Mouse (Mus musculus): ENCODE measurements around the gene Arrb1. TPM values are rescaled to one million over a fixed set of nuclear protein-coding genes. Genes with fewer than 3 reads are reported as not detected.

Gene Arrb1
- polyA plus RNA-seq, 1 experiment from 2014 or later: 10.8 TPM

DNA sequence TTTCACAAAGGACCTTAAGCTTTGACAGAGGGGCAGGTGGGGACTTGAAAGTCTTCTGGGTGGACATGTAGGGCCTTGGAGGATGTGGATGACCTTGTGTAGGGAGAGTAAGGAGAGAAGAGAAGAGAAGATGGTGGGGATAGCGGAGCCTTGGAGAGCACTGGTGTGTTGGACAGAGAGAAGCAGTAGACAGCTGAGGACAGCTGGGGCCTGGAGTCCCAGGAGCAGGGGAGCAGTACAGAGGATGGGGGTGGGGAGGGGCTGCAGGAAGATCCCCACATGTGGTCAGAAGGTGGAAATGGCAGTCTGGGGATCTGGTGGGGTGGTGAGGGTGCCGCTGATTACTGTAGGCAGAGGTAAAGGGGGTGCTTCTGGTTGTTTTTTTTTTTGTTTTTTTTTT, 4.8 kb downstream of the Arrb1 start:
- Histone ChIP-seq H3K9me3 (no peaks in the 10 kb centered on the region), H3K36me3 (replicated peaks) (no peaks in the 10 kb centered on the region), H3K27ac (no peak overlapping the region), H3K9ac (no peak overlapping the region), H3K4me2 (no peak overlapping the region), H3K4me3 (replicated peaks) (no peak overlapping the region), H3K27me3 (peaks cover 8% of the 10 kb centered on the region; the same call in 1 of the 2 replicates), H3K4me1 (peaks cover 61% of the 10 kb centered on the region)
- ATAC-seq (ENCODE audit: low FRiP score): no peak
- WGBS: 83% methylated on average over 2 of the region's 2 CpGs

DNA sequence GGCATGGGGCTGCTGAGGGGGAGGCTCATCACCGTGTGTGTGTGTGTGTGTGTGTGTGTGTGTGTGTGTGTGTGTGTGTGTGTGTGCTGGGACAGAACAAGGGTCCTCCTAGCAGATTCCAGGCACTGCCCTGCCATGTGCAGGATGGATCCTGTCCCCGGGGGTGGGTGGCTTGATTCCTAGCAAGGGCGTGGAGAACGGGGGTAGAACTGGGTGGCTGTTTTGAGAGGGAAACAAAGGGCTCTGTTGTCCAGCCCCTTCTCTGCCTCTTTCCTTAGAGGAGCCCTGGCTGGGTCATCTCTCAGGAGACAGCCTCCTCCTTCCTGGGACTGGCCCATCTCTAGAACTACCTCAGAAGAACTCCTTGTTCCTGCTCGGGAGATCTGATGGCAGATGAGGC, 5.9 kb downstream of the Arrb1 start:
- H3K4me1 ChIP-seq: peaks cover 61% of the 10 kb centered on the region
- H3K9ac ChIP-seq: no peak overlapping the region
- no peaks in the 10 kb centered on the region for H3K36me3 ChIP-seq (replicated peaks)
- no peak overlapping the region for H3K27ac ChIP-seq
- H3K4me2 ChIP-seq: no peak overlapping the region
- no peaks in the 10 kb centered on the region for H3K9me3 ChIP-seq
- peaks cover 8% of the 10 kb centered on the region; the same call in 1 of the 2 replicates for H3K27me3 ChIP-seq
- no peak for ATAC-seq (ENCODE audit: low FRiP score)
- WGBS: 50% methylated on average over 5 of the region's 5 CpGs
- H3K4me3 ChIP-seq (replicated peaks): no peak overlapping the region

DNA sequence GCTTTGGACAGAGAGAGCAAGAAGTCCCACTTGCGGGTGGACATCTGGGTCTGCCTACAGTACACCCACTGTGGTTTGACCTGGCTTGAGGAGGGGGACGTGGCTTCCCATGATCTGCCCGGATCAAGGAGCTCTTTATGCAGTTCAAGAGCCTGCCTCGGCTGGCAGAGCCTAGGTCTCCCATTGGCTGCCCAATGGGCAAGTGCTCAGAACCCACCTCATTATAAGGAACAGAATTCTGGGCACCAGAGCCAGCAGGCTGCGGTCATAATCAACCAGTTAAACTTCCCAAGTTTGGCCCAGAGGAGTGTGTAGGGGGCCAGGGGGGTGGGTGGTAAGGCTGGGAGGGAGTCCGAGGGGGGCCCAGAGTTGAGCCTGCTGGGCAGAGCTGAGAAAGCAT, 9.0 kb downstream of the Arrb1 start:
- ATAC-seq (ENCODE audit: low FRiP score): no peak
- H3K9ac ChIP-seq: no peak overlapping the region
- H3K9me3 ChIP-seq: no peaks in the 10 kb centered on the region
- H3K27me3 ChIP-seq: no peaks in the 10 kb centered on the region
- H3K4me2 ChIP-seq: no peak overlapping the region
- H3K36me3 ChIP-seq (replicated peaks): no peaks in the 10 kb centered on the region
- H3K4me3 ChIP-seq (replicated peaks): no peak overlapping the region
- no peak overlapping the region for H3K27ac ChIP-seq
- peaks cover 31% of the 10 kb centered on the region for H3K4me1 ChIP-seq
- 61% methylated on average over 6 of the region's 6 CpGs for WGBS

DNA sequence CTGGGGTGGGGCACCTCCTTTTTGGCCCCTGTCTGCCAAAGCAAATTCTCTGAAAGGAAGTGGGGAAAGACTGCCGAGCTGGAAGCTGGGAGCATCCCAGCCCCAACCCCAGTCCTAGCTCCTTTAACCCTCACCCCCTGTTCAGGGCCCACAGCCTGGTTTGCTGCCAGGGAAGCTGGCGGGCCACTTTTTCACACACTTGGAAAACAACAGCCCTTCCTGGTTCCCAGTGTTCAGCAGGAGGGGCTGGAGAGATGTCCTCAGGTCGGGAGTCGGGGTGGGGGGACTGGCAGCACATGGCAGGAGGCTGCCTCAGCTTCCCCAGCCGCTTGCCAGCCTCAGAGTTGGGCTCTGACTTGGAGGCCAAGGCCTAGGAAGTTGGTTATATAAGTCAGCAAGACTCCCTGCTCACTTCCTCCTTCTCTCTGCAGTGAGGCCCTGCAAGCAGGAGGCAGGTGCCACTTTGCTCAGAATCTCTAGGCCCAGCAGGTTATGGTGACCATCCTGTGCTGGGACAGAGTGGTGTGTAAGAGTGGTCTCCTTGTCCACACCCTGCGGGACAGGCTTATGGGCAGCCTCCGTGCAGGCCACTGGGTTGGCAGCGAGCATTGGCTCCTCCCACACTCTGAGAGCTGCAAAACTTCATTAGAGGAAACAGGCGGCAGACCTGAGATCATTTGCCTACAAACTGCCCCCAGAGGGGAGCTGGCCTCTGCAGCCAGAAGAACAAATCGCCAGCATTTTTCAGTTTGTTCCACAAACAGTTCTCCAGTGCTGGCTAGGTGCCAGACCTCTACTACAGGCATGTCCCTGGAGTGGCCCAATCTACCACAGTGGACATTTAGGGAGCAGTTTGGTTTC, 10.8 kb downstream of the Arrb1 start:
- Histone ChIP-seq H3K4me3 (replicated peaks) (no peak overlapping the region), H3K4me1 (peaks cover 16% of the 10 kb centered on the region)

DNA sequence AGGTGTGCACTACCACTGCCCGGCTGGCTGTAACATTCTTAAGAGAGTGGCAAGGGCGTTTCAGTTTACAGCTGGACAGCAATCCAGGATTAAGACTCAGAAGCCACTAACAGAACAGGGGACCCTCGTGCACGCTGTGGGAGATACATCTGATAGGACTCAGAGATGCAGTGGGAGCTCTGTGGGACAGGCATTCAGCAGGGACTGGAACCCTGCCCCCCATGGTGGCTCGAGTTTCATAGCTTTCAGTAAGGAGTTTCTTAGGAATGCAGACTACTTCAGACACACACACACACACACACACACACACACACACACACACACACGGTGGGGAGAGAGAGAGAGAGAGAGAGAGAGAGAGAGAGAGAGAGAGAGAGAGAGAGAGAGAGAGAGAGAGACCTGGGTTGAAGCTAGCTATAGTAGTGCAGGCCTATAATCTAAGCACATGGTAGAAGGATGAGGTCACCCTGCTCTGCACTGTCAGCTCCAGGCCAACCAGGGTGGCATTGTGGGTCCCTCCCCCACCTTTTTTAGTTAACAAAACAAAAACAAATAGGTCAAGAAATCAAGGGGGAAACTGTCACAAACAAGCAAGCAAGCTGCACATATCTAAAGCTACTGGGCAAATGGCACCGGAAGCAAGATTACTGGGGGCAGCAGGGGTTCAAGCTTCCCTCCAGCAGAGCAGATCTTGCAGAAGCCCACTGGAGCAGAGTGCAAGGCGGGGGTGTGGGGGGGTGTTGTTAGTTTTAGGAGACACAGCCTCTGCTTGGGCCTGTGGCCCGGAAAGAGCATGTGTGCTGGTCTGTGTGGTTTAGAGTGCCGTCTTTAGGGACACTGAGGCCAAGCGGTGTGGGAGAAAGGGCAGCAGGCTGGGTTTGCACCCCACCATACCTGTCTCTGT, 12.6 kb downstream of the Arrb1 start:
- Histone ChIP-seq H3K9me3 (no peaks in the 10 kb centered on the region), H3K9ac (no peak overlapping the region), H3K36me3 (replicated peaks) (peaks cover 5% of the 10 kb centered on the region; the same call in 1 of the 2 replicates), H3K4me2 (no peak overlapping the region), H3K27me3 (no peaks in the 10 kb centered on the region), H3K4me3 (replicated peaks) (no peak overlapping the region), H3K4me1 (peaks cover 13% of the 10 kb centered on the region; the same call in 1 of the 2 replicates), H3K27ac (no peak overlapping the region)
- ATAC-seq (ENCODE audit: low FRiP score): no peak
- 58% methylated on average over 11 of the region's 11 CpGs for WGBS

More for the DNA sequence above, 10.8 kb downstream of the Arrb1 start:
- ATAC-seq (ENCODE audit: low FRiP score): no peak
- H3K9me3 ChIP-seq: no peaks in the 10 kb centered on the region
- no peak overlapping the region for H3K9ac ChIP-seq
- 46% methylated on average over 10 of the region's 10 CpGs for WGBS
- no peak overlapping the region for H3K4me2 ChIP-seq
- H3K27me3 ChIP-seq: no peaks in the 10 kb centered on the region
- H3K36me3 ChIP-seq (replicated peaks): peaks cover 5% of the 10 kb centered on the region; the same call in 1 of the 2 replicates
- 0 out of 2 replicates have a peak overlapping the region, but pooled peaks have one; percentile 2 for H3K27ac ChIP-seq

DNA sequence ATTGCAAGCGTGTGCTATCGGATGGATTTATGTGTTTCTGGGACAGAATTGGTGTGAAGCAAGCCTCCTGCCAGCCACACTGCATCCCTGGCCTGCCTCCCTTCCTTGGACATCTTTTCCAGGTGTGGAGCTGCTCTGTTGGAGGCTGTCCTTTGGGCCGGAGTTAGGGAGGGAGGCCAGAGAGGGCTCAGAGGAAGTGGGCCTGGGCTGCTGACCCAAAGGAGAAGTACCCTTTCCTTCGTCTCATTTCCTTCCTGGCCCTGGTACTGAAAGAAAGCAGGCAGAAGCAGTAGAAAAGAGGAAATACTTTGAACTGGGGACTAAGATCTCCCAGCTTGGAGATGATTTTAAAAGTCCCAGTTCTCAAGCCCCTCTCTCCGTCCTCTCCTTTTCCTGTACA, 14.4 kb downstream of the Arrb1 start:
- no peak overlapping the region for H3K9ac ChIP-seq
- H3K9me3 ChIP-seq: no peaks in the 10 kb centered on the region
- H3K4me3 ChIP-seq (replicated peaks): no peak overlapping the region
- peaks cover 5% of the 10 kb centered on the region; the same call in 1 of the 2 replicates for H3K36me3 ChIP-seq (replicated peaks)
- H3K4me2 ChIP-seq: no peak overlapping the region
- H3K4me1 ChIP-seq: peaks cover 11% of the 10 kb centered on the region; the same call in 1 of the 2 replicates
- H3K27me3 ChIP-seq: no peaks in the 10 kb centered on the region
- 95% methylated on average over 5 of the region's 5 CpGs for WGBS
- no peak for ATAC-seq (ENCODE audit: low FRiP score)
- H3K27ac ChIP-seq: no peak overlapping the region

DNA sequence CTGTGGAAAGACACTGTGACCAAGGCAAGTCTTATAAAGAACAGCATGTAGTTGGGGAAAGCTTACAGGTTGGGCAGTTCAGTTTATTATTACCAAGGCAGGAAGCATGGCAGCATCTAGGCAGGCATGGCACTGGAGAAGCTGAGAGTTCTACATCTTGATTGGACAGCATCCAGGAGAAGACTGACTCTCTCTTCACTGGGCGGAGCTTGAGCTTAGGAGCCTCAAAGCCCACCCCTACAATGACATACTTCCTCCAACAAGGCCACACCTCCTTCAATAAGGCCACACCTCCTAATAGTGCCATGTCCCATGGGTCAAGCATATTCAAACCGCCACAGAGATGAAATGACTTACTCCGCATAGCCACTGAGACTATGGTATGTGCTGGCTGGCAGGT, 16.4 kb downstream of the Arrb1 start:
- WGBS: 90% methylated on average over 3 of the region's 3 CpGs

DNA sequence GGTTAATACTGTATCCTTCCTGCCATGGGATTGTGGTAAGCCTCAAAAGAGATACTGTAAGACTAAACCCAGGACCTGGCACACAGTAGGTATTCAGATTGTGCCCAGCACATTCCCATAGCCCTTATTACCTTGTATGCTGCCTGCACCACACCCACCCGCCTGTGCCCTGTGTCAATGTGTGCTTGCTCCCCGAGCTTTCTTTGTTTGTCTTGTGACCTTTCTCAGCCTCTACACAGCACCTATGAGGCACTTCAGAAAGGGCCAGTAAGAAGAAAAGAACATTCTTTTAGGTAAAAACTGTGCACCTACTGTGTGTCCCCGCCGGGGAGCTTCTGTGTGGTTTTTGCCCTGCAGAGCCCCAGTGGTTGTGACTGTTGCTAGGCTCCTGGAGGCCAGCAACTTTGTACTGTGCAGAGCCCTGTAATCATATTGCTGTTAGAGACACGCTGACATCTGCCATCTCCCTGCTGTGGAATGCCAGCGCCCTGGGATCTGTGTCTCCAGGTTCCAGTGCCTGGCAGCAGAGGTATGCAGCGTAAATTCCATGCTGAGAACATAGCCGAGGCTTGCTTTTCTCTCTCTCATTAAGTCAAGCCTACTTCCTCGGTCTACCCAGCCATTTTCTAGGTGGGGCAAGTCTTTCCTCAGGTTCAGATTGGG, 18.1 kb downstream of the Arrb1 start:
- Histone ChIP-seq H3K9me3 (no peaks in the 10 kb centered on the region), H3K36me3 (replicated peaks) (peaks cover 5% of the 10 kb centered on the region; the same call in 1 of the 2 replicates), H3K9ac (no peak overlapping the region), H3K4me3 (replicated peaks) (no peak overlapping the region), H3K27me3 (no peaks in the 10 kb centered on the region), H3K4me1 (0 out of 2 replicates have a peak, but pooled peaks cover 7% of the 10 kb centered on the region), H3K27ac (no peak overlapping the region), H3K4me2 (no peak overlapping the region)
- ATAC-seq (ENCODE audit: low FRiP score): no peak
- 67% methylated on average over 9 of the region's 9 CpGs for WGBS

More for the DNA sequence above, 16.4 kb downstream of the Arrb1 start:
- H3K27me3 ChIP-seq: no peaks in the 10 kb centered on the region
- no peak for ATAC-seq (ENCODE audit: low FRiP score)
- no peak overlapping the region for H3K27ac ChIP-seq
- no peak overlapping the region for H3K4me3 ChIP-seq (replicated peaks)
- peaks cover 5% of the 10 kb centered on the region; the same call in 1 of the 2 replicates for H3K36me3 ChIP-seq (replicated peaks)
- 0 out of 2 replicates have a peak, but pooled peaks cover 4% of the 10 kb centered on the region for H3K4me1 ChIP-seq
- H3K9ac ChIP-seq: no peak overlapping the region
- no peaks in the 10 kb centered on the region for H3K9me3 ChIP-seq
- H3K4me2 ChIP-seq: no peak overlapping the region

DNA sequence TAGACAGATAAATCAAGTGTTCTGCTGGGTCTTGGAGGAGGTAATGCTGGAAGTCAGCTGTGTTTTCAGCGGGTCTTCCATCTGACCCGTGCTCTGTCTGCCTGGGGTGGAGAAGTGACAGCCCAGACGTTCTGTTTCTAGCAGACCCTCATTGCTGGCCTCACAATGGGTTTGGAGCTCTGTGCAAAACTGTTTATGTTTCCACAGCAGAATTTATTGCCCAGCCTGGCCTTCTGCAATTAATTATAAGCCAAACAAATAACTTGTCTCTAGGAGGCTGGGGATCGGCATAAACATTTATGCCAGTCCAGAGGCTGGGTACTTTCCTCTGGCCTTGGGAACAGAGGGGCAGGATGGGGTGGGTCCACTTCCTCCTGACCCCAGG, 18.6 kb downstream of the Arrb1 start:
- ATAC-seq (ENCODE audit: low FRiP score): no peak
- peaks cover 5% of the 10 kb centered on the region; the same call in 1 of the 2 replicates for H3K36me3 ChIP-seq (replicated peaks)
- 72% methylated on average over 4 of the region's 4 CpGs for WGBS
- no peak overlapping the region for H3K9ac ChIP-seq
- H3K9me3 ChIP-seq: no peaks in the 10 kb centered on the region
- H3K27me3 ChIP-seq: no peaks in the 10 kb centered on the region
- H3K4me2 ChIP-seq: no peak overlapping the region
- H3K4me3 ChIP-seq (replicated peaks): no peak overlapping the region
- H3K27ac ChIP-seq: no peak overlapping the region
- H3K4me1 ChIP-seq: 0 out of 2 replicates have a peak, but pooled peaks cover 7% of the 10 kb centered on the region

DNA sequence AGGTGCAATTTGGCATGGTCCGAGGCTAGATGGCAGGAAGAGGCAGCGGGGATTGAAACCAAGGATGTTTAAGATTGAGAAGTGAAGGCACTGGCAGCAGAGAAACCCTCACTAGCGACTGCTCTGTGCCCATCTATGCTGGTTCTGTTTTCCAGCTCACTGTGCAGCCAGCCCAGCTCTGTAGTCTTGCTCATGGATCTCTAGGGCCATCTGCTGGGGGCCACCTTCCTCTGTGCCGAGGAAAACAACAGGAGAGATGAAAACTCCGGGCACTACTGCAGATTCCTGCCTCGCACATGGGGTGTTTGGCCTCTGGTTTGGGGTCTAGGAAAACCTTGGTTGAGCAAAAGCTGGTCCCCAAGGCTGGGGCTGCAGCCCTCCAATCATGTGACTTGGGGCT, 20.6 kb downstream of the Arrb1 start:
- Histone ChIP-seq H3K27ac (no peak overlapping the region), H3K27me3 (no peaks in the 10 kb centered on the region), H3K9me3 (no peaks in the 10 kb centered on the region), H3K4me2 (no peak overlapping the region), H3K36me3 (replicated peaks) (peaks cover 2% of the 10 kb centered on the region; the same call in 1 of the 2 replicates), H3K4me3 (replicated peaks) (no peak overlapping the region), H3K4me1 (peaks cover 16% of the 10 kb centered on the region), H3K9ac (no peak overlapping the region)
- ATAC-seq (ENCODE audit: low FRiP score): no peak
- 33% methylated on average over 6 of the region's 6 CpGs for WGBS

DNA sequence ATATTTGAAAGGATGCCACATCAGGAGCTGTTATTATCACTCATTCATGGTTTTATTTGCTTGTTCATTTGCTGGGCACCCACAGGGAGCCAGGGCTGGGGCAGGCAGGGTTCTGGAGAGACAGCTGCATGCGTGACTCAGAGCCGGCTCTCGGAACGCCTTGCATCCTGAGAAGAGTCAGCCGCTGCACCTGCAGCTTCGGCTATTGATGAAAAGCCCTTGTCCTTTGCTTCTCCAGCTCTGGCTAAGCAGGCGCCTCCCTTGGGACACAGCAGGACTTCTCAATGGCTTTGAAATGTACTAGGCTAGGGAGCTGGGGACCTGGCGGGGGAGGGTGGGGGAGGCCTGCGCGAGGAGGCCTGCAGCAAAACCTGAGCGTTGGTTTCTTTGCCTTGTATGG, 23.8 kb downstream of the Arrb1 start:
- peak; percentile 51 for ATAC-seq (ENCODE audit: low FRiP score)
- H3K36me3 ChIP-seq (replicated peaks): no peaks in the 10 kb centered on the region
- H3K9me3 ChIP-seq: no peaks in the 10 kb centered on the region
- no peak overlapping the region for H3K9ac ChIP-seq
- no peak overlapping the region for H3K4me3 ChIP-seq (replicated peaks)
- peaks cover 32% of the 10 kb centered on the region for H3K4me1 ChIP-seq
- H3K27ac ChIP-seq: peak overlapping the region; percentile 54; the same call in 1 of the 2 replicates
- no peaks in the 10 kb centered on the region for H3K27me3 ChIP-seq
- peak overlapping the region; percentile 11; the same call in 1 of the 2 replicates for H3K4me2 ChIP-seq
- WGBS: 7% methylated on average over 11 of the region's 11 CpGs
